In the genomic region with DNA sequence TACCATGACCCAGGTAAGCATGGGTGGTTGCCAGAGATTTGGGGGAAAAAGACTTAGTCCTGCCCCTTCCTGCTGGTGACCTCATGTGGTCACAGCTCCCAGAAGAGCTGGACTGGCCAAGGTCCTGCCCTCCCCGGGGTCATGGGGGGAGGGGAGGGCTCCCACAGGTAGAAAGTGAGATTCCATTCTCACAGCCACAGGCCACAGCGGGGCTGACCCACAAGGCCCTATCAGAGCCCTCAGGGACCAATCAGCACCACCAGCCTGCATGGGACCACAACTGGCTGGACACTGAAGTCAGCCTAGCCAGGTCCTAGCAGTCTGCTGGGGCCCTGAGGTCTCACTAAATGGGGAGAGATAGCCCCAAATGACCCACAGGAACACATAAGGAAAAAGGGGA, we compare ENCODE assay signal across 8 mouse cellular contexts.
DNase-seq lines count a peak whose midpoint lies in the region; ATAC-seq and TF ChIP-seq lines count a peak whose summit lies in the region.

No protein-coding gene starts in this region.

- H3K4me2 ChIP-seq in liver, embryonic 11.5 days: peak overlapping the region; percentile 77
- H3K4me2 ChIP-seq in stomach, postnatal 0 days (replicated peaks; ENCODE audit: low read depth): peak overlapping the region; percentile 74; the same call in 1 of the 2 replicates

- H3K27ac ChIP-seq in cerebellum, adult 2 months (ENCODE audit: insufficient read depth, low read length): peak overlapping the region; percentile 76
- H3K27ac ChIP-seq in thymus, adult 2 months (ENCODE audit: control insufficient read depth, insufficient read depth, low read length): no peak overlapping the region
- H3K27ac ChIP-seq in liver, embryonic 11.5 days (ENCODE audit: low read depth, low read length): peak overlapping the region; percentile 90; the same call in 1 of the 2 replicates
- H3K27ac ChIP-seq in stomach, postnatal 0 days (replicated peaks): peak overlapping the region; percentile 99

- TF ChIP-seq CTCF in cerebellum, adult 2 months (IDR thresholded peaks at IDR 0.05; ENCODE audit: borderline replicate concordance, insufficient read depth, low read depth, low read length): no peak
- no peak for TF ChIP-seq CTCF in thymus, adult 2 months (IDR thresholded peaks at IDR 0.05; ENCODE audit: borderline replicate concordance, control insufficient read depth, extremely low read depth, insufficient read depth, low read length, poor library complexity)
- TF ChIP-seq CTCF in stomach, postnatal 0 days (IDR thresholded peaks at IDR 0.05; ENCODE audit: low read depth): no peak

- peak in 1 of 2 experiments; percentile 44 for DNase-seq in cerebellum, adult 2 months
- peak; percentile 14 for DNase-seq in thymus, adult 2 months
- DNase-seq in thymus, adult 18-20 months: no peak
- no peak for DNase-seq in liver, embryonic 11.5 days (ENCODE audit: low spot score)
- no peak for DNase-seq in stomach, postnatal 0 days (ENCODE audit: low spot score)
- DNase-seq in ovary, postnatal 10 days (ENCODE audit: low spot score): no peak
- no peak for DNase-seq in layer of hippocampus, adult 9-11 months

- no peaks in the 10 kb centered on the region for H3K9me3 ChIP-seq in liver, embryonic 11.5 days (ENCODE audit: control insufficient read depth, low read length)
- no peaks in the 10 kb centered on the region for H3K9me3 ChIP-seq in stomach, postnatal 0 days (ENCODE audit: control insufficient read depth, low read length)

- H3K27me3 ChIP-seq in cerebellum, adult 2 months (ENCODE audit: control insufficient read depth, insufficient read depth, low read length): no peaks in the 10 kb centered on the region
- no peaks in the 10 kb centered on the region for H3K27me3 ChIP-seq in thymus, adult 2 months (ENCODE audit: control insufficient read depth, insufficient read depth, low read length)
- H3K27me3 ChIP-seq in liver, embryonic 11.5 days (replicated peaks; ENCODE audit: control insufficient read depth, insufficient read depth, low read length): no peaks in the 10 kb centered on the region
- H3K27me3 ChIP-seq in stomach, postnatal 0 days (ENCODE audit: control insufficient read depth, insufficient read depth, low read length): no peaks in the 10 kb centered on the region

- H3K9ac ChIP-seq in liver, embryonic 11.5 days (ENCODE audit: low read depth, low read length): peak overlapping the region; percentile 67; the same call in 1 of the 2 replicates
- peak overlapping the region; percentile 87; the same call in 1 of the 2 replicates for H3K9ac ChIP-seq in stomach, postnatal 0 days (ENCODE audit: low read length)

- H3K36me3 ChIP-seq in thymus, adult 2 months (ENCODE audit: control insufficient read depth, insufficient read depth, low read length): no peaks in the 10 kb centered on the region
- H3K36me3 ChIP-seq in liver, embryonic 11.5 days (ENCODE audit: control insufficient read depth, insufficient read depth, low read length): no peaks in the 10 kb centered on the region
- H3K36me3 ChIP-seq in stomach, postnatal 0 days (ENCODE audit: control insufficient read depth, insufficient read depth, low read length): no peaks in the 10 kb centered on the region

- no peak for TF ChIP-seq POLR2A in cerebellum, adult 2 months (IDR thresholded peaks at IDR 0.05; ENCODE audit: borderline replicate concordance, insufficient read depth, low read length)
- TF ChIP-seq POLR2A in thymus, adult 2 months (IDR thresholded peaks at IDR 0.05; ENCODE audit: control insufficient read depth, extremely low read depth, insufficient read depth, low read length, poor library complexity): no peak

- H3K4me3 ChIP-seq in cerebellum, adult 2 months (replicated peaks; ENCODE audit: insufficient read depth, low read depth, low read length): no peak overlapping the region
- H3K4me3 ChIP-seq in thymus, adult 2 months (ENCODE audit: control insufficient read depth, insufficient read depth, low read length): no peak overlapping the region
- H3K4me3 ChIP-seq in liver, embryonic 11.5 days (ENCODE audit: low read depth, low read length): no peak overlapping the region
- H3K4me3 ChIP-seq in stomach, postnatal 0 days (ENCODE audit: low read depth, low read length): no peak overlapping the region

- H3K4me1 ChIP-seq in cerebellum, adult 2 months (ENCODE audit: control insufficient read depth, insufficient read depth, low read length): peaks cover 58% of the 10 kb centered on the region
- peaks cover 18% of the 10 kb centered on the region for H3K4me1 ChIP-seq in thymus, adult 2 months (replicated peaks; ENCODE audit: control insufficient read depth, insufficient read depth, low read length)
- H3K4me1 ChIP-seq in liver, embryonic 11.5 days (replicated peaks; ENCODE audit: control insufficient read depth, insufficient read depth, low read length): peaks cover 10% of the 10 kb centered on the region
- peaks cover 10% of the 10 kb centered on the region for H3K4me1 ChIP-seq in stomach, postnatal 0 days (replicated peaks; ENCODE audit: control insufficient read depth, insufficient read depth)

- ATAC-seq in cerebellum, adult (ENCODE audit: insufficient number of reproducible peaks, low FRiP score, low TSS enrichment): no peak
- no peak; the same call in 1 of the 2 replicates for ATAC-seq in liver, embryonic 11.5 days (replicated peaks; ENCODE audit: low FRiP score)
- no peak for ATAC-seq in stomach, postnatal 0 days (ENCODE audit: low FRiP score, low TSS enrichment)

- WGBS in cerebellum, adult 2 months: 73% methylated on average over 2 of the region's 2 CpGs
- 86% methylated on average over 2 of the region's 2 CpGs for WGBS in thymus, adult 2 months
- 40% methylated on average over 2 of the region's 2 CpGs for WGBS in liver, embryonic 11.5 days
- WGBS in stomach, postnatal 0 days: 33% methylated on average over 2 of the region's 2 CpGs

- no peak for TF ChIP-seq EP300 in stomach, postnatal 0 days (optimal IDR thresholded peaks at IDR 0.05)
